In genomic region chr3:30736809-30737208, GRCm38 (mm10) we compare ENCODE assay signal across 11 mouse cellular contexts. TPM values are rescaled to one million over a fixed set of nuclear protein-coding genes. Genes with fewer than 3 reads are reported as not detected.
DNase-seq lines count a peak whose midpoint lies in the region; ATAC-seq lines count a peak whose summit lies in the region.
"Had no signal": no experiment of that assay in that cellular context is flagged by ENCODE, and none has a peak within 500 bp of the region (broad histone marks: within the 10 kb centered on the region; RNA-seq: fewer than 3 reads in every experiment).

No protein-coding gene starts in this region.

- no peaks in the 10 kb centered on the region for H3K9me3 ChIP-seq in neural tube, embryonic 14.5 days (ENCODE audit: control insufficient read depth, low read length)

- ATAC-seq in neural tube, embryonic 14.5 days (ENCODE audit: low read depth): peak; percentile 66; the same call in 1 of the 2 replicates

- H3K4me3 ChIP-seq in neural tube, embryonic 14.5 days (ENCODE audit: low read depth, low read length): no peak overlapping the region

- H3K27me3 ChIP-seq in neural tube, embryonic 14.5 days (ENCODE audit: control insufficient read depth, insufficient read depth, low read length): no peaks in the 10 kb centered on the region

- H3K4me1 ChIP-seq in neural tube, embryonic 14.5 days (ENCODE audit: control insufficient read depth, insufficient read depth, low read length): peaks cover 5% of the 10 kb centered on the region; the same call in 1 of the 2 replicates

- intact Hi-C loops in heart, postnatal 14 days (cut with DNase I): no loop called here

- H3K36me3 ChIP-seq in neural tube, embryonic 14.5 days (ENCODE audit: control insufficient read depth, insufficient read depth, low read length): no peaks in the 10 kb centered on the region

- WGBS in neural tube, embryonic 14.5 days: 53% methylated on average over 9 of the region's 9 CpGs

- DNase-seq in embryo, embryonic 10.5 days (ENCODE audit: low spot score): peak; percentile 6
- DNase-seq in embryo, embryonic 10 days (ENCODE audit: low spot score): no peak
- peak; percentile 9 to 27 for DNase-seq in frontal cortex, postnatal 25 days (ENCODE audit: low spot score in 2 of 2)
- DNase-seq in left cerebral cortex, adult 18-20 months (ENCODE audit: low spot score in 2 of 2): peak; percentile 43 to 53
- DNase-seq in kidney, postnatal 4 days: no peak
- no peak for DNase-seq in heart, postnatal 14 days
- DNase-seq in kidney, adult 9 months: no peak

- no peak overlapping the region for H3K4me2 ChIP-seq in neural tube, embryonic 14.5 days (ENCODE audit: low read depth, low read length)

- peak overlapping the region; percentile 28; the same call in 1 of the 2 replicates for H3K27ac ChIP-seq in neural tube, embryonic 14.5 days (ENCODE audit: low read depth, low read length)

- H3K9ac ChIP-seq in neural tube, embryonic 14.5 days (replicated peaks; ENCODE audit: low read depth, low read length): no peak overlapping the region

RNA-seq across cellular contexts. Expression of gene Samd7, which starts 9.3 kb away (rescaled TPM):
- not detected for total RNA-seq in left cerebral cortex, adult 18-20 months (2021)
- polyA plus RNA-seq in neural tube, embryonic 14.5 days (2014; fragmentation: Nextera tagmentation; extraction: Ambion mirVana): not detected in 2 replicates
- total RNA-seq in heart, postnatal 14 days (2021): not detected
- total RNA-seq: liver, adult 2 months; neutrophil, adult 5-6 weeks had no signal
- polyA plus RNA-seq: gonadal fat pad, adult 2 months; liver, adult 2 months had no signal

RNA-seq across cellular contexts. Expression of gene Lrrc31, which starts 37.2 kb away (rescaled TPM):
- total RNA-seq in left cerebral cortex, adult 18-20 months (2021): not detected
- not detected in 2 replicates for polyA plus RNA-seq in neural tube, embryonic 14.5 days (2014; fragmentation: Nextera tagmentation; extraction: Ambion mirVana)
- total RNA-seq in heart, postnatal 14 days (2021): under 1 TPM in 1 of 2 experiments, not detected in 1; 0.33 TPM
- total RNA-seq: liver, adult 2 months; neutrophil, adult 5-6 weeks had no signal
- polyA plus RNA-seq: liver, adult 2 months had no signal

RNA-seq across cellular contexts. Expression of gene Sec62, which starts 55.9 kb away (rescaled TPM):
- total RNA-seq in left cerebral cortex, adult 18-20 months (2021): 100 to 1,000 TPM; 106 to 110 TPM
- polyA plus RNA-seq in neural tube, embryonic 14.5 days (2014; fragmentation: Nextera tagmentation; extraction: Ambion mirVana): 88.1 and 102 TPM in 2 replicates
- 10 to 100 TPM; 43.9 to 44.2 TPM for total RNA-seq in heart, postnatal 14 days (2021)

Comparison
In these comparisons a context has a peak if more than half of its experiments do, and no peak if none do; other contexts are left out.
1. DNase-seq: peak in embryo, embryonic 10.5 days (single experiment), frontal cortex, postnatal 25 days (2 of 2) and left cerebral cortex, adult 18-20 months (2 of 2); none in embryo, embryonic 10 days (single experiment), kidney, postnatal 4 days (0 of 2), heart, postnatal 14 days (0 of 2) and kidney, adult 9 months (single experiment).